Mouse (Mus musculus): ENCODE results near the gene Gm17622.

Gene Gm17622

DNA sequence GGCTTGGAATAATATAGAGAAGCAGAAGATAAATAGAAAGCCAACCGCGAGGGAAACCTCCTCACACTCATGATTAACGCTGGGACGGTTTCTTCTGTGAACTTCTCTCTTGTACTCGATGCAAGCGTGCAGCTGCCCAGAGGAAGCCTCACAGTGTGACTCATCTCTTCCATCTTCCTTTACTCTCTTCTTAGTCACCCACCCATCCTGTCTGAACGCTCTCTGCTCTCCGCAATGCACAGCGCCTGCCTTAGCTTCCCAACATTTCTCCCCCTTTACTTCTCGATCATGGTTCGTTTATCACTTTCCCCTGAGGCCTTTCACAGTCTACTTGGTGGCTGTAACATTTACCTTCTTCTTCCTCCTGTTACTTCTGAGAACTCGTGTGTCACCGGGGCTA, 20.1 kb downstream of the Gm17622 start:
- in situ Hi-C loops (cut with MboI, MseI) = no loop called here

DNA sequence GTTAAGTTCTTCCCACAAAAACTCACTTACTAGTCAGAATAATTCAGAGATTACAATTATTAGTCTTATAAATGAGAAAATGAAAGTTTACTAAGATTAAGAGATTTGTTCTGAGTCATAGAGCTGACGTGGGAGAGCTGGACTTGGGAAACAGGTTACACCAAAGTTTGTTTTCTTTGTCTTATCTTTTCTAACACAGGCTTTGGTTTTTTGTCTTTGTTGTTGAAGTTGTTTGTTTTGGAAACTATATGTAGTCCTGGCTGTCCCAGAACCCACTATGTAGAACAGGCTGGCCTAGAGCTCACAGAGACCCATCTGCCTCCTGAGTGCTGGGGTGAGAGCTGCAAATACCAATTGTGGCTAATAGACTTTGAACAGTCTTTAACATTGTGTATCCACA, 20.7 kb downstream of the Gm17622 start:
- in situ Hi-C loops (cut with MboI, MseI) = no loop called here

DNA sequence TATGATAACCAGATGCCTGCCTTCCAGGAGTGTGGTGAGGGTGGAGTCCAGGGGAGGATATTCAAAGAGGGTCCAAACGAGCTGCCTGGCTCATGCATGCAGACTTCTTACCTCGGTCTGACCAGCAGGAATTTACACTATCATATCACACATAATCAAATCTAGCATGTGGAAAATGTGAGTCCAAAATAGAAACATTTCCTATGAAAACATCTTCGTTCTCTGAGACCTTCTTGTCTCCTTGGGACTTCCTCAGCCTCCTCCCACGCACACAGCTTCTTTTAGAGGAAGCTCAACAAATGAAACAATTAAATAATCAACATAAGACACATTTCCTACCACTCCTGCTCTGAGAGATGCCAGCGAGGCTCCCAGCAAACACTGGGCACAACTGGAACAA, 21.4 kb downstream of the Gm17622 start:
- in situ Hi-C loops (cut with MboI, MseI) = no loop called here

DNA sequence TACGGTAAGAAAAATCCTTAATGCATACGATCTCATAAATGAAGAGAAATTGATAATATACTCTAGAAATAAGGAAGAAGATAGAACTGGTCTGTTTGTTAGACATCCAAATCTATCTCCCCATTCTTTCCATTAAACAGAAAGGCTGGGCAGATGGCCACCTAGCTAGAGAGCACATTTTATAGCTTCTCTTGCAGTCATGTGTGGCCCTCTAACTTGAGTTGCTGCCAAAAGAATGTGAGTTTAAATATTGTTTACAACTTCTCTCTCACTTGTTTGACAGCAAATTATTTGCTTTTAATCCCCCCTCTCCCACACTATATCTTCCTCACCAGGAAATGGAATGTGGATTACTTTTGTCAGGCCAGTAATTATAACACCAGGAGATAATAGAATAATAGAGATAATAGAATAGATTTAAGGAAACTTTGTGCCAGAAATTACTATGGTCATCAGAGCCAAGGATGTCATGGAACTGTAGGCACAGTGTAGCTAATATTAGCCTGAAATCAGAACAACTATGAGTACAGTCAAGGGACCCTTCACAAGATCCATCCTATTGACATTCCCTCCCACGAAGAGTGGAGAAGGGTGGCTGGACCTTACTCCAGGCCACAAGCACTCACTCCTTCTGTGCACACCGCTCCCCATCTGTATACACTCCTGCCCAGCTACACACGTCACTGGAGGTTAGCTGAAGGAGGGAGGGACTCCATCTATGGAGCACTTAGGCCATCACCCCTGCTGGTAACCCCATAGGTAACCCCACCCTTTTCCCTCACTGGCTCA, 23.8 kb downstream of the Gm17622 start:
- in situ Hi-C loops (cut with MboI, MseI) = no loop called here

GRCm38 (mm10) chr13:96516249-96516648, 25.7 kb downstream of the Gm17622 start:
- in situ Hi-C loops (cut with MboI, MseI) = no loop called here

DNA sequence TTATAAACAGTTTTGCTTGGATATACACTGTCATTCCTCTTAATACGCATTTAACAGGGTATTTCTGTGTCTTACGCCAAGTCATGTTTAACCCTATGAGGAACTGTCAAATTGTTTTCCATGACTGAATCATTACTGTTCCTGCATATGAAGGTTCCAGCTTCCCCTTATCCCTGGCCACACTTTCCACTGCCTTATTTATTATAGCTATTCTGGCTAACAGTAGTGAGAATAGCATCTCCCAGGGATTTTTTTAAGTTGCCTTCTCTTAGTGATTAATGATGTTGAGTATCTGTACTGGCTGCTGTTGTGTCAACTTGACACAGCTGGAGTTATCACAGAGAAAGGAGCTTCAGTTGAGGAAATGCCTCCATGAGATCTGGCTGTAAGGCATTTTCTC, 26.8 kb downstream of the Gm17622 start:
- in situ Hi-C loops (cut with MboI, MseI) = no loop called here

DNA sequence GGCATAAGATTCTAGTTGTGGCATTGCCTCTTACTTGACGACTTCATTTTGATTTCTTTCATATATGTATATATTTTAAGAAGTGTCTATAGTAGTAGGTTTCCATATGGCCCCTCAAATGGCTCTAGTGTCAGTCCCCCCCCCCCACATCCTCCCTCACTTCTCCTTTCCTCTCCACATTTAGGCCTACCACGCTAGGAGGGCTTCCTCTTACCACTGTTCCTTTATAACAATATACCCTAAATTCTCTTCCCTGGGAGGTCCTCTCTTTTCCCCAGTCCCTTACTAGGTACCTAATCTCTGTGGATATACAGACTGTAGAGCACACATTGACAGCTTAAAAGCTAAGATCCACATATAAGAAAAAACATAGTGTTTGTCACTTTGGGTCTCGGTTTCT, 30.8 kb downstream of the Gm17622 start:
- in situ Hi-C loops (cut with MboI, MseI) = loop anchor here in 1 of 2 experiments (5.0 kb wide), 1 partner anchor 84 kb away; no protein-coding TSS in a partner anchor

DNA sequence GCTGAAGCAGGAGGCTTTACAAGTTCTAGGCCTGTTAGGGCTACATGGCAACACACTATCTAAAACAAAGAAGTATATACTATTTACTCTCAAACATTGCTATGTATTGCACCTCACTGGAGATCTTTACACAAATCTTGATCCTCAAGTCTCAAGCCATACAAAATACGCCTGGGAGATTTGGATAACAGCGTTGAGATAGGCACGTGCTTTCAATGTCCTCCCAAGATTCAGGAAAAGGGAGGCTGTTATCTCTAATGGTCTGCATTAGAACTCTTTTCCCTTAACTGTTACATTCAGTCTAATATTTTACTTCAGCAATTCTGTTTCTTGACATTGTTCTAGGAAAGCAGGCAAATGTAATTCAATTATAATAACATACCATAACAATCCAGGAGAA, 36.5 kb downstream of the Gm17622 start:
- in situ Hi-C loops (cut with MboI, MseI) = loop anchor here in 1 of 2 experiments (25.0 kb wide), 1 partner anchor 1540 kb away; the partner anchor contains the start of gene Wdr41

GRCm38 (mm10) chr13:96527856-96528255, 37.3 kb downstream of the Gm17622 start:
- in situ Hi-C loops (cut with MboI, MseI) = loop anchor here in 1 of 2 experiments (25.0 kb wide), 1 partner anchor 1541 kb away; the partner anchor contains the start of gene Wdr41

- in situ Hi-C loops (cut with MboI, MseI) = loop anchor here in 1 of 2 experiments (25.0 kb wide), 1 partner anchor 1541 kb away; the partner anchor contains the start of gene Wdr41
Measured at GRCm38 (mm10) chr13:96528776-96529175, 38.2 kb downstream of the Gm17622 start.

DNA sequence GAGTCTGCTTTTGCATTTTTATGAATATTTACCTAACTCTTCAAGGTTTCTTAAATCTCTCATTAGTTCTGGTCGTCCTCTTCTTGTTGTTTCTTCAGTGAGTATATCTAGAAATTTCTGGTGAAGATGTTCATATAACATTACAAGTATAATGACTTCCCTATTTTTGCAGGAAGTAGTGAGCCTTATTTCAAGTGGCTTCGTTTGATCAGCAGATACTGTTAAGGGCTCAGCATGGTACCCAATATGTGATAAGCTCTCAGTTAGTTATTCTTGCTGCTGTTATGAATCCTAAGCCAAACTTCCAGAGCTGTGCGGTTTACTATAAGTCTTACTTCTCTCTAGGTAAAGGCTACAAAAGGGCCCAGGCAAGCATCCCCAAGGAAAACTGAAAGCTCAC, 39.0 kb downstream of the Gm17622 start:
- in situ Hi-C loops (cut with MboI, MseI) = loop anchor here in 1 of 2 experiments (25.0 kb wide), 1 partner anchor 1542 kb away; the partner anchor contains the start of gene Wdr41

DNA sequence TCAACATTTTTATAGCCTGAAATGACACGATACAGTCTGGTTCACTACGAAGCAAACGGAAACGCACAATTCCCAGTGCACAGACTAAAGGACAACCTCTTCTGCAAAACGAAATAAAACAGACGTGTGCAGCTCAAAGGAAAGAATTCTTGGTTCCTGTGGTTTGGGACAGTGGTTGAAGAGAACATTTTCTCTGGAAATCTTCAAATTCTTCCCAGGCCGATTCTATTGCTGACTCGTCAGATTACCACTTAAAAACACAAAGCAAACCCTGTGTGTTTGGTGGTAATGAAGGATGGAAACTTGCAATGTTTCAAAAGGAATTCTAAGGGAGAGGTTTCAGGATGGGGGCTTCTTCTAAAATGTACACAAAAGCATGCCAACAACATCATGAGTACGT, 39.5 kb downstream of the Gm17622 start:
- in situ Hi-C loops (cut with MboI, MseI) = loop anchor here in 1 of 2 experiments (25.0 kb wide), 1 partner anchor 1543 kb away; the partner anchor contains the start of gene Wdr41

DNA sequence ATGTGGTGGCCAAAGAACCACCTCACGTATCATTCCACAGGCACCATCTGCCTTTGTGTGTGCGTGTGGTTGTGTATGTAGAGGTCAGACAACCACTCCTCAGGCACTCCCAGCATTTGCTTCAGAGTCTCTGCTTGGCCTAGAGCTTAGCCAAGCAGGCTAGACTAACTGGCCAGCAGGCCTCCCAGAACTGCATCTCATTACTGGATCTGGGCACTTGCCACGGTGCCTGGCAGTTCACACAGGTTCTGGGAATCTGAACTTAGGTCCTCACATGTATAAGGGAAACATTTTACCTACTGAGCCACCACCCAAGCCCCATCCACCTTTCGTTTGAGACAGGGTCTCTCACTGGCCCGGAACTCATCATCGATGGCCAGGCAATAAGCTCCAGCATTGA, 41.6 kb downstream of the Gm17622 start:
- in situ Hi-C loops (cut with MboI, MseI) = loop anchor here in 1 of 2 experiments (25.0 kb wide), 1 partner anchor 1545 kb away; the partner anchor contains the start of gene Wdr41

- in situ Hi-C loops (cut with MboI, MseI) = loop anchor here in 1 of 2 experiments (25.0 kb wide), 1 partner anchor 1546 kb away; the partner anchor contains the start of gene Wdr41
Measured at GRCm38 (mm10) chr13:96533742-96534141, 43.2 kb downstream of the Gm17622 start.

DNA sequence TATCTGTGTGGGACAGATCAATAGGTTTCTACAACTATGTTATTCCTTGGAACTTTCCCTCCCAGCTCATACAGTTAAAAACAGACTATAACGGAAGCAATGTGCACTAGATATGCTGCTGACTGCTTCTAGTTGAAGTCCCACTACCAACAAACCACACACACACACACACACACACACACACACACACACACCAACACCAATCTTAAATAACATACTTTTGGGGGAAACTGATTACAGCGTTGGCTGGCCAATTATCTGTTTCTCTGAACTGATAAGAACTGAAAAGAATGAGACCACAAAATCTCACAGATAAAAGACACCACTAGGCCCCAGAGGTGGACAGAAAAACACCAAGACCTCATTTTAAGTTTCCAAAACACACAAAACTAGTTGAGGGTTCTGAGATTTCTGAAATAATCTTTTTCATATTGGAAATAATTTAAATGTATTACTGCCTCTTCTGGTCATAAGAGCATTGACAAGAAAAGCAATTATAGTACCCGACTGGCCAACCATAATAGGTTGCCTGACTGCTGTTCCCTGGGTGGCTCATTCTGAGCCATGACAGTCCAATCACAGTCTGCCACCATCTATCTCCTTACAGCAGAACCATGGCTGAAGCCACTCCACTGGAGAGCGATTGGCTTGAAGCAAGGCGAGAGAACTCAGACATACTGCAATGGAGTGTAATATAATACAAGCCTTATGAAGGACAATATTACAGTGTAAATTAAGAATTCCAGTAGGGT, 46.5 kb downstream of the Gm17622 start:
- in situ Hi-C loops (cut with MboI, MseI) = loop anchor here in 1 of 2 experiments (25.0 kb wide), 1 partner anchor 1550 kb away; the partner anchor contains the start of gene Wdr41

DNA sequence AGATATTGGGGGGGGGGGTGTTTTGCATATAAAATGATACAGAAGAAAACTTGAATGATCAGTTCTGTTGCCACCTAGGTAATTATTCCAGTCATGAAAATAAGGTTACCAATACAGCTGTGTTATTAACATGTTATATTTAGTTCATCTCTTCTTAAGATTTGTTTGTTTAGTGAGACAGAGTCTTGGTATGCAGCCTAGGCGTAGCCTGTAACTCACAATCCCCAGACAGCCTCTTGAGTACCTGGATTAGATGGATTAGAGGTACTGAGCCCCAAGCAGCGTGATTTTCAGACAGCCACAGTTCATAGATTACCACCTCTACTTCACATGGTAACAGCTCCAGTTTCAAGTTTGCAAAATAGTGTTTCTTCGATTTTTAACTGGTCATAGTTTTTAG, 47.6 kb downstream of the Gm17622 start:
- in situ Hi-C loops (cut with MboI, MseI) = loop anchor here in 1 of 2 experiments (25.0 kb wide), 1 partner anchor 1551 kb away; the partner anchor contains the start of gene Wdr41

Data from T-helper 17 cell (primary cell).